Mouse (Mus musculus) hindbrain, embryonic 15.5 days (tissue): Measurements from ENCODE around the gene Slc41a1. TPM values are rescaled to one million over a fixed set of nuclear protein-coding genes. Genes with fewer than 3 reads are reported as not detected.
A peak's percentile ranks its signal among the peaks of the same experiment; 100 is the strongest.

ENCODE experiments used
- ATAC-seq: fragments of 200-750 bp; cut with Nextera tagmentation; 2 replicates; pipeline ENCODE4 v1.8.0; 2017; ENCODE audit warnings: low read depth, moderate number of reproducible peaks, moderate TSS enrichment; ENCODE audit not compliant: low FRiP score
- H3K27ac ChIP-seq: fragments of 300-500 bp; sonication (generic); replicated peaks from 2 replicates; pipeline ENCODE4 v1.5.1; 2015; ENCODE audit warnings: mild to moderate bottlenecking, inconsistent platforms
- H3K27me3 ChIP-seq: fragments of 300-500 bp; sonication (generic); 2 replicates; pipeline ENCODE4 v1.6.1; 2015; ENCODE audit warnings: control low read depth, inconsistent platforms
- H3K36me3 ChIP-seq: fragments of 300-500 bp; sonication (generic); 2 replicates; pipeline ENCODE4 v1.6.1; 2015; ENCODE audit warnings: control low read depth, inconsistent platforms
- H3K4me1 ChIP-seq: fragments of 300-500 bp; sonication (generic); replicated peaks from 2 replicates; pipeline ENCODE4 v1.6.1; 2015; ENCODE audit warnings: control low read depth, inconsistent platforms
- H3K4me2 ChIP-seq: fragments of 300-500 bp; sonication (generic); 2 replicates; pipeline ENCODE4 v1.6.1; 2015; ENCODE audit warnings: moderate library complexity, mild to moderate bottlenecking, inconsistent platforms
- H3K4me3 ChIP-seq: fragments of 300-500 bp; sonication (generic); 2 replicates; pipeline ENCODE4 v1.5.1; 2015; ENCODE audit warnings: mild to moderate bottlenecking, inconsistent platforms
- H3K9ac ChIP-seq: fragments of 300-500 bp; sonication (generic); 2 replicates; pipeline ENCODE4 v1.6.1; 2015; ENCODE audit warnings: inconsistent platforms
- H3K9me3 ChIP-seq: fragments of 300-500 bp; sonication (generic); 2 replicates; pipeline ENCODE4 v1.6.1; 2016; ENCODE audit warnings: control low read depth, inconsistent platforms
- WGBS: fragments of 180-500 bp; shearing (Covaris S2); methylation state at CpG from one replicate; pipeline ENCODE4 v1.1.7; 2015; 5-methylcytosine and 5-hydroxymethylcytosine counted together
- polyA plus RNA-seq: library from polyadenylated mRNA; unstranded; fragments of >200 nt; fragmentation: Nextera tagmentation; extraction: Ambion mirVana; gene quantifications from 2 replicates; pipeline ENCODE4 v1.2.1, GENCODE M21; 2015

Slc41a1 gene
- polyA plus RNA-seq, result 18.9 and 24.7 TPM in 2 replicates

- Histone ChIP-seq H3K4me1 (peaks cover 39% of the 10 kb centered on the region), H3K9ac (peak within 1 kb of the TSS; percentile 89), H3K4me3 (peak within 1 kb of the TSS; percentile 91), H3K27me3 (no peaks in the 10 kb centered on the region), H3K36me3 (no peaks in the 10 kb centered on the region), H3K9me3 (no peaks in the 10 kb centered on the region), H3K4me2 (peak within 1 kb of the TSS; percentile 64), H3K27ac (peak within 1 kb of the TSS; percentile 89)
- ATAC-seq, result no peak; the same call in 1 of the 2 replicates
- WGBS, result 1% methylated on average over 25 of the region's 25 CpGs
Measured at GRCm38 (mm10) chr1:131827207-131827786, at the start of gene Slc41a1. Gene Slc41a1, plus strand, starts transcription at chr1:131827493.

GRCm38 (mm10) chr1:131794591-131794990 lies 32.7 kb upstream of the Slc41a1 start:
- Histone ChIP-seq H3K27me3 (no peaks in the 10 kb centered on the region), H3K9me3 (no peaks in the 10 kb centered on the region), H3K4me3 (no peak overlapping the region), H3K4me1 (no peaks in the 10 kb centered on the region; the same call in 1 of the 2 replicates), H3K27ac (no peak overlapping the region), H3K4me2 (no peak overlapping the region), H3K36me3 (no peaks in the 10 kb centered on the region), H3K9ac (no peak overlapping the region)
- no peak for ATAC-seq
- WGBS, result 21% methylated on average over 3 of the region's 3 CpGs

DNA sequence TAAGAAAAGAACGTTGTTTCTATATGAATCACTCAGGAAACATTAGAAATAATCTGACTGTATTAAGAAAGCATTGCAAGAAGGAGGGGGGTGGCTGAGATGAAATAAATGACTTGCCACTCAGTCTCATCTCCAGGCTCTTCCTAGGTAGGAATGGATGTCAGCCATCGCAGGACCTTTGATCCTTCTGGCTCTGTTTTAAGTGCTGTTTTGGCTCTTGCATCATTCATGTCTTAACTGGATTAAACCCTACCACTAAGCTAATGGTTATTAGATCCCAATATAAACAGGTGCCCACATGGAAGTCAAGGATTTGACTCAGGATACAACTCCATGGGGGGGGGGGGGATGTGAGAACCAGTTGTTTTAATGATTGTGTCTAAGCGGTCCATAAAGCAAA lies 32.1 kb upstream of the Slc41a1 start:
- no peak for ATAC-seq

GRCm38 (mm10) chr1:131797202-131797909 lies 29.9 kb upstream of the Slc41a1 start, which contains the start of gene Pm20d1:
Gene Pm20d1, plus strand, starts transcription at chr1:131797381.
- Histone ChIP-seq H3K9ac (no peak within 1 kb of the TSS), H3K4me2 (peak within 1 kb of the TSS; percentile 55), H3K27ac (no peak within 1 kb of the TSS), H3K9me3 (no peaks in the 10 kb centered on the region), H3K4me1 (no peaks in the 10 kb centered on the region; the same call in 1 of the 2 replicates), H3K36me3 (no peaks in the 10 kb centered on the region), H3K4me3 (peak within 1 kb of the TSS; percentile 27), H3K27me3 (no peaks in the 10 kb centered on the region)
- 9% methylated on average over 26 of the region's 26 CpGs for WGBS
- ATAC-seq, result 0 out of 2 replicates have a peak, but pooled peaks have one; percentile 27

More for the DNA sequence above, 32.1 kb upstream of the Slc41a1 start:
- Histone ChIP-seq H3K9ac (no peak overlapping the region), H3K4me1 (no peaks in the 10 kb centered on the region; the same call in 1 of the 2 replicates), H3K27ac (no peak overlapping the region), H3K9me3 (no peaks in the 10 kb centered on the region), H3K4me2 (no peak overlapping the region), H3K36me3 (no peaks in the 10 kb centered on the region), H3K4me3 (no peak overlapping the region), H3K27me3 (no peaks in the 10 kb centered on the region)
- 91% methylated on average over 3 of the region's 3 CpGs for WGBS

DNA sequence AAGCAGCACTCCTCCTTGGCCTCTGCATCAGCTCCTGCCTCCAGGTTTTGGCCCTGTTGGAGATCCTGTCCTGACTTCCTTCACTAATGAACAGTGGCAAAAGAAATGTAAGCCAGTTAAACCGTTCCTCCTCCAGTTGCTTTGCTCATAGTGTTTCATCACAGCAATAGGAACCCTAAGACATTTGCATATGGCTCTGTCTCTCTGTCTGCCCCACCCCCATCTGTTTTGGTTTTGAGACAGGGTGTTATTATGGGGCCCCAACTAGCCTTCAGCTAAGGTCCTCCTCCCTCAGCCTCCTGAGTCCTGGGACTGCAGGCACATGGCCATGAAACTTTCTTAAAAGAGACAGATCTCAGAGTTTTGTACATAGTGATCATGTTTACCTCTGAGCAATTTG lies 27.3 kb upstream of the Slc41a1 start:
- Histone ChIP-seq H3K36me3 (no peaks in the 10 kb centered on the region), H3K27me3 (no peaks in the 10 kb centered on the region), H3K4me3 (no peak overlapping the region), H3K27ac (no peak overlapping the region), H3K9ac (no peak overlapping the region), H3K9me3 (no peaks in the 10 kb centered on the region), H3K4me2 (no peak overlapping the region), H3K4me1 (no peaks in the 10 kb centered on the region; the same call in 1 of the 2 replicates)
- WGBS, result 65% methylated on average over 1 of the region's 1 CpGs
- no peak for ATAC-seq

- H3K36me3 ChIP-seq, result no peaks in the 10 kb centered on the region
- no peak overlapping the region for H3K4me3 ChIP-seq
- H3K27me3 ChIP-seq, result no peaks in the 10 kb centered on the region
- no peak overlapping the region for H3K9ac ChIP-seq
- 93% methylated on average over 8 of the region's 8 CpGs for WGBS
- H3K4me2 ChIP-seq, result no peak overlapping the region
- no peaks in the 10 kb centered on the region for H3K9me3 ChIP-seq
- no peak for ATAC-seq
- no peak overlapping the region for H3K27ac ChIP-seq
- no peaks in the 10 kb centered on the region; the same call in 1 of the 2 replicates for H3K4me1 ChIP-seq
Measured at GRCm38 (mm10) chr1:131801071-131801470, 26.2 kb upstream of the Slc41a1 start.

GRCm38 (mm10) chr1:131802652-131803051 lies 24.6 kb upstream of the Slc41a1 start:
- Histone ChIP-seq H3K27me3 (no peaks in the 10 kb centered on the region), H3K4me3 (no peak overlapping the region), H3K4me2 (no peak overlapping the region), H3K36me3 (no peaks in the 10 kb centered on the region), H3K27ac (no peak overlapping the region), H3K9ac (no peak overlapping the region), H3K4me1 (no peaks in the 10 kb centered on the region), H3K9me3 (no peaks in the 10 kb centered on the region)
- no peak for ATAC-seq
- 78% methylated on average over 5 of the region's 5 CpGs for WGBS

DNA sequence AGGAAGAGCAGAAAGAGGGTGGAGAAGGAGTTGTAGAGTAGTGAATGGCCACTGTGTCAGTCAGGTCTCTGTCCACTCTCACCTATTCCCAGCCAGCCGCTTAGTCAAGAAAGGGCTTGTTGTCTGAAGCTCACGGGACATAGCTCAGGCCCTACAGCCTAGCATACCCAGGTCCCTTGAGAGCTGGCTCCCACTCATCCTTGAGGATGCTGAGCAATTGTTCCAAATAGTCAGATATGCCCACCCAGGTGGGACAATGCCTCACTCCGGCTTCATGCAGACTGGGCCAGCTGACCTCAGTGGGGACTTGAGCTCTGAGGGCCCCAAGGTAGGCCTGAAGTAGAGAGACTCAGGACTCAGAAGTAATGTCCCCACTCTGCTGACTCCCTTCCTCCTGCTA lies 23.1 kb upstream of the Slc41a1 start:
- H3K4me1 ChIP-seq, result no peaks in the 10 kb centered on the region
- WGBS, result 95% methylated on average over 3 of the region's 3 CpGs
- H3K27ac ChIP-seq, result no peak overlapping the region
- no peak overlapping the region for H3K9ac ChIP-seq
- no peaks in the 10 kb centered on the region for H3K9me3 ChIP-seq
- H3K36me3 ChIP-seq, result no peaks in the 10 kb centered on the region
- ATAC-seq, result no peak
- no peaks in the 10 kb centered on the region for H3K27me3 ChIP-seq
- H3K4me2 ChIP-seq, result no peak overlapping the region
- H3K4me3 ChIP-seq, result no peak overlapping the region

GRCm38 (mm10) chr1:131808986-131809385 lies 18.3 kb upstream of the Slc41a1 start:
- Histone ChIP-seq H3K4me2 (no peak overlapping the region), H3K27me3 (no peaks in the 10 kb centered on the region), H3K4me3 (no peak overlapping the region), H3K9ac (no peak overlapping the region), H3K27ac (no peak overlapping the region), H3K36me3 (no peaks in the 10 kb centered on the region), H3K9me3 (no peaks in the 10 kb centered on the region), H3K4me1 (no peaks in the 10 kb centered on the region)
- no peak for ATAC-seq
- whole genome bisulfite sequencing, result 74% methylated on average over 1 of the region's 1 CpGs

- Histone ChIP-seq H3K27ac (no peak overlapping the region), H3K9ac (no peak overlapping the region), H3K27me3 (no peaks in the 10 kb centered on the region), H3K36me3 (no peaks in the 10 kb centered on the region), H3K4me2 (no peak overlapping the region), H3K4me1 (no peaks in the 10 kb centered on the region), H3K4me3 (no peak overlapping the region), H3K9me3 (no peaks in the 10 kb centered on the region)
- ATAC-seq, result no peak
- 77% methylated on average over 2 of the region's 2 CpGs for WGBS
Measured at GRCm38 (mm10) chr1:131809651-131810050, 17.6 kb upstream of the Slc41a1 start.

DNA sequence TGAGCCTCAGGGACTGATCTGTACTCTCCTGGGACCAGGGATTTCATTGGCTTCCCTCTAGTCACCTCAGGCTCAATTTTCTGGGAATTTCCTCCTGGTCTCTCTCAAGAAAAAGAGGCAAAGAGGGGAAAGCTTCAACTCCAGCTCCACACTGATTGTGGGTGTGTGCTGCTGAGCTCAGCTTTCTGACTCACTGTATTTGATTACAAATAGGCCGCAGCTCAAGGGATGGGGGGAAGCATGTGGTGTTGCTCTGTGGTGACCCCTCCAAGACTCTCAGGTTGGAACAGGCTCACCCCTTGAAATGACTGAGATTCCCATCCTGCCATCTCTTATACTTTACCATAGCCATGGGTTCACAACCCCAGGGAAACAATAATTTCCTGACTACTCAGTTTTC lies 15.9 kb upstream of the Slc41a1 start:
- ATAC-seq, result no peak
- no peak overlapping the region for H3K4me2 ChIP-seq
- WGBS, result 88% methylated on average over 1 of the region's 1 CpGs
- no peaks in the 10 kb centered on the region for H3K36me3 ChIP-seq
- H3K4me3 ChIP-seq, result no peak overlapping the region
- H3K4me1 ChIP-seq, result no peaks in the 10 kb centered on the region
- no peak overlapping the region for H3K27ac ChIP-seq
- H3K27me3 ChIP-seq, result no peaks in the 10 kb centered on the region
- H3K9me3 ChIP-seq, result no peaks in the 10 kb centered on the region
- H3K9ac ChIP-seq, result no peak overlapping the region

DNA sequence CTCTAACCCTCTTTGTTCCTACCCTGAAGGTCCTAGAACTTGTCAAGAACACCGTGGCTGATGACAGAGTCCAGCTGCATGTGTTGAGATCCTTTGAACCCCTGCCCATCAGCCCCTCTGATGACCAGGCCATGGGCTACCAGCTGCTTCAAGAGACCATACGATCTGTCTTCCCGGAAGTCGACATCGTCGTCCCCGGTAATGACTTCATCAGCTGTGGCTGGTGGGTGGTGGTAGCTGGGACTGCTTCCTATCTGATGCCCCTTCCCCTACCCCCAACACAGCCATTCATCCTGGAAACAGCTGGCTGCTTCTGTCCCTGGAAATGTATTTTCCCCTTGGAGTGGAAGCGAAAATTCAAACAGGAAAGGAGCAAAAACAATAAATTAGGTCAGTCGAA lies 15.3 kb upstream of the Slc41a1 start:
- H3K27me3 ChIP-seq, result no peaks in the 10 kb centered on the region
- no peak for ATAC-seq
- H3K4me1 ChIP-seq, result no peaks in the 10 kb centered on the region
- H3K4me3 ChIP-seq, result no peak overlapping the region
- 89% methylated on average over 9 of the region's 9 CpGs for WGBS
- H3K27ac ChIP-seq, result no peak overlapping the region
- H3K9me3 ChIP-seq, result no peaks in the 10 kb centered on the region
- H3K36me3 ChIP-seq, result no peaks in the 10 kb centered on the region
- H3K9ac ChIP-seq, result no peak overlapping the region
- no peak overlapping the region for H3K4me2 ChIP-seq
